Mouse (Mus musculus) gastrocnemius, adult 18-20 months (tissue): Measurements from ENCODE around the gene Gpx1. TPM values are rescaled to one million over a fixed set of nuclear protein-coding genes. Genes with fewer than 3 reads are reported as not detected.

Experiments used
- total RNA-seq, 2 experiments: library from RNA; stranded (reverse); gene quantifications; 2 replicates each; pipeline ENCODE4 v1.2.3; 2021

Gpx1 gene
- total RNA-seq, 2 experiments from 2014 or later, result 63.2 to 67.5 TPM

Other genes with a start within 250 kb of the Gpx1 start
- gene Apeh, start 244.3 kb upstream of the Gpx1 start, total RNA-seq, result 10 to 100 TPM; 25.7 to 27.8 TPM
- under 1 TPM; 0.02 TPM for gene Bsn, start 148.5 kb upstream of the Gpx1 start, total RNA-seq
- gene Dag1, start 74.9 kb upstream of the Gpx1 start, total RNA-seq, result 100 to 1,000 TPM; 166 to 173 TPM
- gene Nicn1, start 48.5 kb upstream of the Gpx1 start, total RNA-seq, result 10 to 100 TPM; 12.3 to 13.1 TPM
- 1 to 10 TPM in 1 of 2 experiments, under 1 TPM in 1; 0.83 to 1.0 TPM for gene Amt, start 42.0 kb upstream of the Gpx1 start, total RNA-seq
- 100 to 1,000 TPM in 1 of 2 experiments, 10 to 100 TPM in 1; 91.8 to 111 TPM for gene Rhoa, start 32.8 kb upstream of the Gpx1 start, total RNA-seq
- 10 to 100 TPM; 28.0 to 35.6 TPM for gene Tcta, start 32.7 kb upstream of the Gpx1 start, total RNA-seq
- gene Usp4, start 8.9 kb downstream of the Gpx1 start, total RNA-seq, result 10 to 100 TPM; 81.6 to 89.2 TPM
- 1 to 10 TPM in 1 of 2 experiments, under 1 TPM in 1; 0.85 to 1.4 TPM for gene 1700102P08Rik, start 53.9 kb downstream of the Gpx1 start, total RNA-seq
- gene Ccdc36, start 89.6 kb downstream of the Gpx1 start, total RNA-seq, result not detected
- not detected for gene BC048562, start 97.6 kb downstream of the Gpx1 start, total RNA-seq
- 10 to 100 TPM; 14.4 to 15.2 TPM for gene Ccdc71, start 121.6 kb downstream of the Gpx1 start, total RNA-seq
- 1 to 10 TPM; 1.8 to 2.2 TPM for gene Klhdc8b, start 122.7 kb downstream of the Gpx1 start, total RNA-seq
- gene Lamb2, start 140.8 kb downstream of the Gpx1 start, total RNA-seq, result 100 to 1,000 TPM; 117 to 126 TPM
- gene Usp19, start 151.7 kb downstream of the Gpx1 start, total RNA-seq, result 100 to 1,000 TPM; 126 to 127 TPM
- gene Qars, start 168.8 kb downstream of the Gpx1 start, total RNA-seq, result 10 to 100 TPM; 83.0 to 86.4 TPM
- gene Qrich1, start 177.9 kb downstream of the Gpx1 start, total RNA-seq, result 10 to 100 TPM; 47.3 to 57.4 TPM
- 10 to 100 TPM; 61.3 to 63.2 TPM for gene Impdh2, start 221.4 kb downstream of the Gpx1 start, total RNA-seq
- 10 to 100 TPM; 29.3 to 30.0 TPM for gene Ndufaf3, start 228.5 kb downstream of the Gpx1 start, total RNA-seq
- gene Dalrd3, start 231.0 kb downstream of the Gpx1 start, total RNA-seq, result 1 to 10 TPM; 7.5 to 8.9 TPM
- 1 to 10 TPM; 6.4 to 7.9 TPM for gene Wdr6, start 239.8 kb downstream of the Gpx1 start, total RNA-seq